Mouse (Mus musculus) midbrain, embryonic 13.5 days (tissue): Measurements from ENCODE around the gene Vkorc1l1. TPM values are rescaled to one million over a fixed set of nuclear protein-coding genes. Genes with fewer than 3 reads are reported as not detected.
A peak's percentile ranks its signal among the peaks of the same experiment; 100 is the strongest.

Experiments
- ATAC-seq: fragments of 200-750 bp; cut with Nextera tagmentation; 2 replicates; pipeline ENCODE4 v1.8.0; 2017; ENCODE audit warnings: mild to moderate bottlenecking, moderate TSS enrichment, moderate library complexity
- H3K27ac ChIP-seq: fragments of 300-500 bp; sonication (generic); 2 replicates; pipeline ENCODE4 v1.5.1; 2015; ENCODE audit warnings: inconsistent platforms, mild to moderate bottlenecking, moderate library complexity
- H3K27me3 ChIP-seq: fragments of 300-500 bp; sonication (generic); 2 replicates; pipeline ENCODE4 v1.6.1; 2015; ENCODE audit warnings: mild to moderate bottlenecking, inconsistent platforms
- H3K36me3 ChIP-seq: fragments of 300-500 bp; sonication (generic); 2 replicates; pipeline ENCODE4 v1.6.1; 2015; ENCODE audit warnings: mild to moderate bottlenecking, inconsistent platforms
- H3K4me1 ChIP-seq: fragments of 300-500 bp; sonication (generic); replicated peaks from 2 replicates; pipeline ENCODE4 v1.6.1; 2015; ENCODE audit warnings: inconsistent platforms
- H3K4me2 ChIP-seq: fragments of 300-500 bp; sonication (generic); replicated peaks from 2 replicates; pipeline ENCODE4 v1.6.1; 2015; ENCODE audit warnings: moderate library complexity, mild to moderate bottlenecking, inconsistent platforms
- H3K4me3 ChIP-seq: fragments of 300-500 bp; sonication (generic); replicated peaks from 2 replicates; pipeline ENCODE4 v1.5.1; 2015; ENCODE audit warnings: mild to moderate bottlenecking, inconsistent platforms
- H3K9ac ChIP-seq: fragments of 300-500 bp; sonication (generic); replicated peaks from 2 replicates; pipeline ENCODE4 v1.6.1; 2015; ENCODE audit warnings: mild to moderate bottlenecking, inconsistent platforms
- H3K9me3 ChIP-seq: fragments of 300-500 bp; sonication (generic); 2 replicates; pipeline ENCODE4 v1.6.1; 2016; ENCODE audit warnings: mild to moderate bottlenecking, inconsistent platforms
- WGBS: fragments of 180-500 bp; shearing (Covaris S2); methylation state at CpG from one replicate; pipeline ENCODE4 v1.1.7; 2015; 5-methylcytosine and 5-hydroxymethylcytosine counted together
- polyA plus RNA-seq: library from polyadenylated mRNA; unstranded; fragments of >200 nt; fragmentation: Nextera tagmentation; extraction: Ambion mirVana; gene quantifications from 2 replicates; pipeline ENCODE4 v1.2.1, GENCODE M21; 2015

Vkorc1l1 gene
- polyA plus RNA-seq, 1 experiment from 2014 or later, result 31.1 TPM

GRCm38 (mm10) chr5:129989376-129989775 lies 47.6 kb downstream of the Vkorc1l1 start:
- no peaks in the 10 kb centered on the region for H3K9me3 ChIP-seq
- no peak for ATAC-seq
- no peak overlapping the region for H3K9ac ChIP-seq
- H3K4me2 ChIP-seq, result no peak overlapping the region
- no peaks in the 10 kb centered on the region for H3K27me3 ChIP-seq
- no peaks in the 10 kb centered on the region for H3K4me1 ChIP-seq
- H3K27ac ChIP-seq, result no peak overlapping the region
- H3K36me3 ChIP-seq, result peaks cover 17% of the 10 kb centered on the region
- WGBS, result 91% methylated on average over 13 of the region's 13 CpGs
- H3K4me3 ChIP-seq, result no peak overlapping the region

GRCm38 (mm10) chr5:129991898-129992297 lies 50.1 kb downstream of the Vkorc1l1 start:
- ATAC-seq, result no peak
- Histone ChIP-seq H3K27ac (no peak overlapping the region), H3K27me3 (no peaks in the 10 kb centered on the region), H3K4me3 (no peak overlapping the region), H3K9ac (no peak overlapping the region), H3K36me3 (peaks cover 17% of the 10 kb centered on the region), H3K4me2 (no peak overlapping the region), H3K4me1 (no peaks in the 10 kb centered on the region), H3K9me3 (no peaks in the 10 kb centered on the region)
- WGBS, result 97% methylated on average over 5 of the region's 5 CpGs

- Histone ChIP-seq H3K27me3 (no peaks in the 10 kb centered on the region), H3K4me2 (no peak overlapping the region), H3K36me3 (peaks cover 12% of the 10 kb centered on the region), H3K9ac (no peak overlapping the region), H3K9me3 (no peaks in the 10 kb centered on the region), H3K4me3 (no peak overlapping the region), H3K4me1 (no peaks in the 10 kb centered on the region), H3K27ac (no peak overlapping the region)
- WGBS, result 95% methylated on average over 14 of the region's 14 CpGs
- no peak for ATAC-seq
These were observed 51.6 kb downstream of the Vkorc1l1 start for GRCm38 (mm10) chr5:129993374-129993773.

GRCm38 (mm10) chr5:129994989-129995388 lies 53.2 kb downstream of the Vkorc1l1 start:
- no peak for ATAC-seq
- no peaks in the 10 kb centered on the region for H3K9me3 ChIP-seq
- no peak overlapping the region for H3K4me3 ChIP-seq

GRCm38 (mm10) chr5:129997700-129998099 lies 55.9 kb downstream of the Vkorc1l1 start:
- no peaks in the 10 kb centered on the region for H3K9me3 ChIP-seq
- H3K27me3 ChIP-seq, result no peaks in the 10 kb centered on the region
- H3K9ac ChIP-seq, result no peak overlapping the region
- 72% methylated on average over 19 of the region's 19 CpGs for WGBS
- no peak for ATAC-seq
- no peak overlapping the region for H3K4me2 ChIP-seq
- no peak overlapping the region for H3K27ac ChIP-seq
- peaks cover 4% of the 10 kb centered on the region; the same call in 1 of the 2 replicates for H3K36me3 ChIP-seq
- H3K4me1 ChIP-seq, result peaks cover 16% of the 10 kb centered on the region
- no peak overlapping the region for H3K4me3 ChIP-seq

More at GRCm38 (mm10) chr5:129994989-129995388, 53.2 kb downstream of the Vkorc1l1 start:
- H3K36me3 ChIP-seq, result peaks cover 9% of the 10 kb centered on the region
- no peak overlapping the region for H3K9ac ChIP-seq
- no peak overlapping the region for H3K4me2 ChIP-seq
- H3K27me3 ChIP-seq, result no peaks in the 10 kb centered on the region
- H3K4me1 ChIP-seq, result no peaks in the 10 kb centered on the region
- H3K27ac ChIP-seq, result no peak overlapping the region
- WGBS, result 95% methylated on average over 7 of the region's 7 CpGs

- Histone ChIP-seq H3K27me3 (no peaks in the 10 kb centered on the region), H3K4me1 (peaks cover 20% of the 10 kb centered on the region), H3K4me3 (no peak overlapping the region), H3K9ac (no peak overlapping the region), H3K4me2 (no peak overlapping the region), H3K36me3 (no peaks in the 10 kb centered on the region), H3K27ac (no peak overlapping the region), H3K9me3 (no peaks in the 10 kb centered on the region; the same call in 1 of the 2 replicates)
- no peak for ATAC-seq
- WGBS, result 35% methylated on average over 4 of the region's 4 CpGs
These were observed 57.3 kb downstream of the Vkorc1l1 start for GRCm38 (mm10) chr5:129999097-129999496.

GRCm38 (mm10) chr5:130000735-130001134 lies 59.0 kb downstream of the Vkorc1l1 start:
- Histone ChIP-seq H3K4me1 (peaks cover 20% of the 10 kb centered on the region), H3K27me3 (no peaks in the 10 kb centered on the region), H3K27ac (no peak overlapping the region), H3K4me3 (no peak overlapping the region), H3K9ac (no peak overlapping the region), H3K4me2 (no peak overlapping the region), H3K36me3 (no peaks in the 10 kb centered on the region), H3K9me3 (peaks cover 13% of the 10 kb centered on the region)
- WGBS, result 93% methylated on average over 12 of the region's 12 CpGs
- no peak for ATAC-seq

GRCm38 (mm10) chr5:130001356-130001987 lies 59.7 kb downstream of the Vkorc1l1 start:
- Histone ChIP-seq H3K4me2 (peak overlapping the region; percentile 81), H3K36me3 (no peaks in the 10 kb centered on the region), H3K9me3 (peaks cover 13% of the 10 kb centered on the region), H3K4me3 (peak overlapping the region; percentile 64; the same call in 1 of the 2 replicates), H3K27ac (no peak overlapping the region), H3K4me1 (peaks cover 20% of the 10 kb centered on the region), H3K9ac (no peak overlapping the region), H3K27me3 (no peaks in the 10 kb centered on the region)
- WGBS, result 83% methylated on average over 5 of the region's 5 CpGs
- no peak for ATAC-seq

- Histone ChIP-seq H3K4me1 (peaks cover 20% of the 10 kb centered on the region), H3K9ac (peak within 1 kb of the TSS; percentile 75), H3K27ac (peak within 1 kb of the TSS; percentile 60), H3K27me3 (no peaks in the 10 kb centered on the region), H3K4me3 (peak within 1 kb of the TSS; percentile 64), H3K4me2 (peak within 1 kb of the TSS; percentile 81), H3K36me3 (no peaks in the 10 kb centered on the region), H3K9me3 (peaks cover 13% of the 10 kb centered on the region)
- ATAC-seq, result peak; percentile 82
- 2% methylated on average over 39 of the region's 39 CpGs for WGBS
These were observed 60.8 kb downstream of the Vkorc1l1 start, which contains the start of gene Gusb for GRCm38 (mm10) chr5:130002301-130003146. TSS of gene Gusb (minus strand) at chr5:130003049.

GRCm38 (mm10) chr5:130003229-130003628 lies 61.5 kb downstream of the Vkorc1l1 start:
- Histone ChIP-seq H3K4me2 (peak overlapping the region; percentile 81), H3K36me3 (no peaks in the 10 kb centered on the region), H3K9ac (peak overlapping the region; percentile 75; the same call in 1 of the 2 replicates), H3K27ac (peak overlapping the region; percentile 4; the same call in 1 of the 2 replicates), H3K4me1 (peaks cover 20% of the 10 kb centered on the region), H3K27me3 (no peaks in the 10 kb centered on the region), H3K4me3 (peak overlapping the region; percentile 64; the same call in 1 of the 2 replicates), H3K9me3 (peaks cover 13% of the 10 kb centered on the region)
- 72% methylated on average over 7 of the region's 7 CpGs for WGBS
- no peak for ATAC-seq

GRCm38 (mm10) chr5:130007344-130007743 lies 65.6 kb downstream of the Vkorc1l1 start:
- Histone ChIP-seq H3K4me1 (peaks cover 8% of the 10 kb centered on the region), H3K27me3 (no peaks in the 10 kb centered on the region), H3K9ac (no peak overlapping the region), H3K4me3 (no peak overlapping the region), H3K27ac (no peak overlapping the region), H3K36me3 (peaks cover 19% of the 10 kb centered on the region), H3K4me2 (no peak overlapping the region), H3K9me3 (peaks cover 19% of the 10 kb centered on the region)
- WGBS, result 91% methylated on average over 1 of the region's 1 CpGs
- ATAC-seq, result no peak

GRCm38 (mm10) chr5:130008034-130008590 lies 66.3 kb downstream of the Vkorc1l1 start:
- Histone ChIP-seq H3K27me3 (no peaks in the 10 kb centered on the region), H3K4me2 (no peak overlapping the region), H3K27ac (no peak overlapping the region), H3K9ac (no peak overlapping the region), H3K4me3 (no peak overlapping the region), H3K36me3 (peaks cover 24% of the 10 kb centered on the region), H3K4me1 (peaks cover under 1% of the 10 kb centered on the region; the same call in 1 of the 2 replicates), H3K9me3 (peaks cover 19% of the 10 kb centered on the region)
- ATAC-seq, result no peak
- 75% methylated on average over 6 of the region's 6 CpGs for WGBS
